Mouse (Mus musculus): ENCODE results near the gene Tcp11l1.

GRCm38 (mm10) chr2:104746251-104746650 is 34.3 kb upstream of the Tcp11l1 start:
- TF ChIP-seq CTCF (IDR thresholded peaks at IDR 0.05; ENCODE audit: borderline replicate concordance, insufficient read depth, low read length) (no peak), POLR2A (IDR thresholded peaks at IDR 0.05; ENCODE audit: low read depth, low read length) (no peak)
